Mouse (Mus musculus): Measurements from ENCODE around the gene Zfp148. TPM values are rescaled to one million over a fixed set of nuclear protein-coding genes. Genes with fewer than 3 reads are reported as not detected.

Zfp148 gene
- polyA plus RNA-seq, 1 experiment from 2014 or later, result 30.3 TPM

GRCm38 (mm10) chr16:33512555-33512954, 131.9 kb downstream of the Zfp148 start:
- ATAC-seq (peak; percentile 46; the same call in 1 of the 2 replicates), DNase-seq (ENCODE audit: low spot score) (peak; percentile 26)
- Histone ChIP-seq H3K9ac (replicated peaks; ENCODE audit: low read depth) (no peak overlapping the region), H3K9me3 (ENCODE audit: low read length) (no peaks in the 10 kb centered on the region), H3K27me3 (replicated peaks; ENCODE audit: insufficient read depth, low read length) (no peaks in the 10 kb centered on the region), H3K36me3 (ENCODE audit: insufficient read depth, low read length) (no peaks in the 10 kb centered on the region), H3K27ac (ENCODE audit: low read length) (no peak overlapping the region), H3K4me1 (ENCODE audit: insufficient read depth, low read depth, low read length) (peaks cover 5% of the 10 kb centered on the region; the same call in 1 of the 2 replicates), H3K4me2 (replicated peaks; ENCODE audit: low read depth, low read length) (no peak overlapping the region), H3K4me3 (ENCODE audit: low read depth, low read length) (no peak overlapping the region)
- 28% methylated on average over 6 of the region's 6 CpGs for WGBS
- TF ChIP-seq CTCF (IDR thresholded peaks at IDR 0.05) (no peak), EP300 (IDR thresholded peaks at IDR 0.05) (peak; percentile 59; the same call in 1 of the 2 replicates)

DNA sequence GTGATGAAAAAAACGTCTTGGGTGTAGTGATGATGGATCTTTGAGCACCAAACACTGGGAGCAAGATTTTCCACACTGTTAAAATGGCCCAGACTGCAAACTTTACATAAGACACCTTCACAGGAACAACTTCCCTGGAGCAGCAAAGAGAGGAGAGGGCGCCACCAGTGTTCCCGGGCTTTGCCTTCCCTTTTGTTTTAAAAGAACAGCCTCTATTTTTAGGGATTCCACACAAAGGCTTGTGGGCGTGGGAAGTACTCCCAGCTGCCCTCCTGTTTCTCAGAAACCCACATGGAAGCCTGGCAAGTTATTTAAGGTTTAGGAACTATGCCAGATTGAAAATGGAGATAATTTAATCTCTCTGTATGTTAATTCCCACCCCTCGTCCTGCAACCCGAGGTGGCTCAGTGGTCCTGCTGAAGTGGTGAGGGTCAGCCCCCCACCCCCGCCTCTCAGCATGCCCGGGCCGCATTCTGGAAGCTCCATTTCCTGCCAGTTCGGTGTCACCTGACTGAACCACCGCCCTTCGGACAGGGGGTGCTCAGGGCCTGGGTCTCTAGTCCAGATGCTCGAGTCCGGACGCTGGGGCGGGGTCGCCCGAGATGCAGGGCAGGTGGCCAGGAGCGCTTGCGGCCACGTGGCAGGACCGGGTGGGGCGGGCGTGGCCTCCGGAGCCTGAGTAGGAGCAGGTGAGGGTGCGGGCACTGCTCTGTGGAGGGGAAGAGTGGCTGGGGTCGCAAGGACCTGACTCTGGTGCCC, 136.3 kb downstream of the Zfp148 start, which contains the start of gene Slc12a8:
Slc12a8 (plus strand) TSS at position 522 of the 759 bp plus-strand sequence.
- peak; percentile 32 for DNase-seq (ENCODE audit: low spot score)
- H3K9me3 ChIP-seq (ENCODE audit: low read length), result no peaks in the 10 kb centered on the region
- TF ChIP-seq EP300 (IDR thresholded peaks at IDR 0.05) (no peak), CTCF (IDR thresholded peaks at IDR 0.05) (no peak; the same call in 1 of the 2 replicates)
- H3K4me2 ChIP-seq (replicated peaks; ENCODE audit: low read depth, low read length), result peak within 1 kb of the TSS; percentile 63
- H3K36me3 ChIP-seq (ENCODE audit: insufficient read depth, low read length), result no peaks in the 10 kb centered on the region
- peak; percentile 44 for ATAC-seq
- H3K27ac ChIP-seq (ENCODE audit: low read length), result no peak within 1 kb of the TSS
- H3K4me1 ChIP-seq (ENCODE audit: insufficient read depth, low read depth, low read length), result peaks cover 5% of the 10 kb centered on the region; the same call in 1 of the 2 replicates
- WGBS, result 4% methylated on average over 27 of the region's 27 CpGs
- H3K4me3 ChIP-seq (ENCODE audit: low read depth, low read length), result peak within 1 kb of the TSS; percentile 30
- H3K27me3 ChIP-seq (replicated peaks; ENCODE audit: insufficient read depth, low read length), result no peaks in the 10 kb centered on the region
- H3K9ac ChIP-seq (replicated peaks; ENCODE audit: low read depth), result no peak within 1 kb of the TSS

- DNase-seq (ENCODE audit: low spot score) (no peak), ATAC-seq (no peak)
- Histone ChIP-seq H3K27ac (ENCODE audit: low read length) (no peak overlapping the region), H3K9ac (replicated peaks; ENCODE audit: low read depth) (no peak overlapping the region), H3K9me3 (ENCODE audit: low read length) (no peaks in the 10 kb centered on the region), H3K27me3 (replicated peaks; ENCODE audit: insufficient read depth, low read length) (no peaks in the 10 kb centered on the region), H3K36me3 (ENCODE audit: insufficient read depth, low read length) (no peaks in the 10 kb centered on the region), H3K4me3 (ENCODE audit: low read depth, low read length) (no peak overlapping the region), H3K4me2 (replicated peaks; ENCODE audit: low read depth, low read length) (peak overlapping the region; percentile 63), H3K4me1 (ENCODE audit: insufficient read depth, low read depth, low read length) (peaks cover 5% of the 10 kb centered on the region; the same call in 1 of the 2 replicates)
- TF ChIP-seq EP300 (IDR thresholded peaks at IDR 0.05), result no peak
- no peak for TF ChIP-seq CTCF (IDR thresholded peaks at IDR 0.05)
- 31% methylated on average over 4 of the region's 4 CpGs for WGBS
Observed at GRCm38 (mm10) chr16:33517627-33518026, 137.0 kb downstream of the Zfp148 start.

DNA sequence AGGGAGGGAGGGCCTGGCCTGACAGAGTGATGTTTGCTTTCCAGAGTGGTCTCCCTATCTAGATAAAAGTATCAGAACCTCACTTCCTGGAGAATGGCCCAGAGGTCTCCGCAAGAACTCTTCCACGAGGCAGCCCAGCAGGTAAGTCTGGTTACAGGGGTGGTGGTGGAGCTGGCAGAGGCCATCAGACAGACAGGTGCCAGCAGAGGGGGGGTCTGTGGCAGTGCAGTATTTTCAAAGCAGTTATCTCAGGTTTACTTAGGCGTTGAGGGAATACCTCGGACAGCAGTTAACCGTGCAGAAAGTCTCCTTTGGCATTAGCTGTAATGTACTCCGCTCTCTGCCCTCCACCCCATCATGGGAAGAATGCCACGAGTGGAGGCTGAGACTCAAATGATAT, 137.6 kb downstream of the Zfp148 start:
- Histone ChIP-seq H3K27ac (ENCODE audit: low read length) (no peak overlapping the region), H3K4me3 (ENCODE audit: low read depth, low read length) (no peak overlapping the region), H3K36me3 (ENCODE audit: insufficient read depth, low read length) (no peaks in the 10 kb centered on the region), H3K27me3 (replicated peaks; ENCODE audit: insufficient read depth, low read length) (no peaks in the 10 kb centered on the region), H3K9ac (replicated peaks; ENCODE audit: low read depth) (no peak overlapping the region), H3K4me1 (ENCODE audit: insufficient read depth, low read depth, low read length) (peaks cover 5% of the 10 kb centered on the region; the same call in 1 of the 2 replicates), H3K9me3 (ENCODE audit: low read length) (no peaks in the 10 kb centered on the region), H3K4me2 (replicated peaks; ENCODE audit: low read depth, low read length) (no peak overlapping the region)
- DNase-seq (ENCODE audit: low spot score) (no peak), ATAC-seq (no peak)
- TF ChIP-seq EP300 (IDR thresholded peaks at IDR 0.05), result no peak
- TF ChIP-seq CTCF (IDR thresholded peaks at IDR 0.05), result no peak
- whole genome bisulfite sequencing, result 41% methylated on average over 7 of the region's 7 CpGs

GRCm38 (mm10) chr16:33519916-33520568, 139.4 kb downstream of the Zfp148 start:
- H3K9me3 ChIP-seq (ENCODE audit: low read length), result no peaks in the 10 kb centered on the region
- H3K4me1 ChIP-seq (ENCODE audit: insufficient read depth, low read depth, low read length), result peaks cover 5% of the 10 kb centered on the region; the same call in 1 of the 2 replicates
- H3K36me3 ChIP-seq (ENCODE audit: insufficient read depth, low read length), result no peaks in the 10 kb centered on the region
- no peaks in the 10 kb centered on the region for H3K27me3 ChIP-seq (replicated peaks; ENCODE audit: insufficient read depth, low read length)
- DNase-seq (ENCODE audit: low spot score), result no peak
- H3K4me3 ChIP-seq (ENCODE audit: low read depth, low read length), result no peak overlapping the region
- H3K27ac ChIP-seq (ENCODE audit: low read length), result no peak overlapping the region
- TF ChIP-seq EP300 (IDR thresholded peaks at IDR 0.05), result no peak
- no peak for TF ChIP-seq CTCF (IDR thresholded peaks at IDR 0.05)
- no peak overlapping the region for H3K9ac ChIP-seq (replicated peaks; ENCODE audit: low read depth)
- no peak for ATAC-seq
- H3K4me2 ChIP-seq (replicated peaks; ENCODE audit: low read depth, low read length), result no peak overlapping the region
- 55% methylated on average over 6 of the region's 6 CpGs for WGBS

DNA sequence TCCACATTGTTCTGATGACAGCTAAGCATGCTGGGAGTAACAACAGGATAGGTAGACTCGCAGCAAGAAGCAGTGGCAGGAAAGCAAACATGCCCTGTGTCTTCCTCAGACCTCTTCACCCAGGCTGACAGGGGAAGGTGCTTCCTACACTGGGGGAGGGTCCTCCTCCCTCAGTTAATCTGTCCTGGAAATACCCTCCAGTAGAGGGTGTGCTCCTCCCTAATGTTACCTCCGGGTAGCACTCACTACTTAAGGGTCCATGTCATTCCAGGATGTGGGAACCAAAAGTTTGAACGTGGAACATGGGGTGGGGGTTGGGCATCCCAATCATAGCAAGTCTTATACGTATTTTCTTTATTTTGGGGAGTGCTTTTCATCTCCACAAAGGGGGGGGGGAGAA, 141.9 kb downstream of the Zfp148 start:
- WGBS, result 35% methylated on average over 4 of the region's 4 CpGs
- TF ChIP-seq CTCF (IDR thresholded peaks at IDR 0.05) (no peak), EP300 (IDR thresholded peaks at IDR 0.05) (no peak)
- Histone ChIP-seq H3K27me3 (replicated peaks; ENCODE audit: insufficient read depth, low read length) (no peaks in the 10 kb centered on the region), H3K9me3 (ENCODE audit: low read length) (no peaks in the 10 kb centered on the region), H3K4me2 (replicated peaks; ENCODE audit: low read depth, low read length) (no peak overlapping the region), H3K27ac (ENCODE audit: low read length) (no peak overlapping the region), H3K4me3 (ENCODE audit: low read depth, low read length) (no peak overlapping the region), H3K4me1 (ENCODE audit: insufficient read depth, low read depth, low read length) (peaks cover under 1% of the 10 kb centered on the region; the same call in 1 of the 2 replicates), H3K36me3 (ENCODE audit: insufficient read depth, low read length) (no peaks in the 10 kb centered on the region), H3K9ac (replicated peaks; ENCODE audit: low read depth) (no peak overlapping the region)
- no peak for DNase-seq (ENCODE audit: low spot score)
- ATAC-seq, result no peak
